Mouse (Mus musculus) right cerebral cortex, postnatal 4 days (tissue): ENCODE measurements around the gene R3hdm4.
"Not testable (repeated sequence)": the region's sequence is repeated elsewhere in the genome, so short reads cannot be mapped to it uniquely, and the experiment has no call there.

Source experiments
- DNase-seq: peaks from one replicate; pipeline ENCODE4 v3.0.0-alpha.2; 2022

R3hdm4 gene

DNA sequence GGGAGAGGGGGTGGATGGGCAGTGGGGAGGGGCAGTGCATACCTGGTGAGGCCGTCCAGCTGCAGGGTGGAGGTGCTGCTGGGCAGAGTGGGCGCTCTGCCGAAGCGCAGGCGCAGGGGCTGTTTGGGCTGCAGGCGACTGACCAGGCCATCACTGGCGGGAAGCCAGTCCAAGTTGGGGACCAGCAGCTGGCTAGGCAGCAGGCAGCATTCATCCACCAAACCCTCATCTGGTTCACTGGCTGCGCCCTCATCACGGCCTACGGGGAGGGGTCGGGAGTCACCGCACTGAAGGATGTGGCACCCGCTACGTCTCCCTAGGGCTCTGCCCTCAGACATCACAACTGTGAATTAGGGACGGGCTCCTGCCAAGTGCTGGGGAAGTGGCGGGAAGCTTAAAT, 24.7 kb downstream of the R3hdm4 start:
- DNase-seq = no peak

DNA sequence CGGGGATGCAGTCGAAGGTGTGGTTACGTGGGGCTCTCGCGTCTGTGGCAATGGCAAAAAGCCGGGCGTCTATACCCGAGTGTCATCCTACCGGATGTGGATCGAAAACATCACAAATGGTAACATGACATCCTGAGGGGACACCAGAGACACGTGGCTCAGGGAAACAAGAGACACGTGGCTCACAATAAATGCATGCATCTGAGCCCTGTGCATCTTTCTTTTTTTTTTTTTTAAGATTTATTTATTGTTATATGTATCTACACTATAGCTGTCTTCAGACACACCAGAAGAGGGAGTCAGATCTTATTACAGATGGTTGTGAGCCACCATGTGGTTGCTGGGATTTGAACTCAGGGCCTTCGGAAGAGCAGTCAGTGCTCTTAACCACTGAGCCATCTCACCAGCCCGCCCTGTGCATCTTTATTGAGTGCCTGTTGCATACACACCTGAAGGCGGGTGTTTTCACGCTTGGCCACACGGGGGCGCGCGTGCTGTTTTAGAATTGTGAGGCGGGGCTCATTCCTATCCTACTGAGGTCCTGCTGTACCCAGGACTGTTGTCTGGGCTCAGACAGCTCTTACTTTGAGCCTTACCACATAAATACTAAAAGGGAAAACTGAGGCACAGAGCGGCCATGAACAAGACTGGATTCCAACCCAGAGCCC, 28.4 kb downstream of the R3hdm4 start:
- DNase-seq = peak; percentile 84

DNA sequence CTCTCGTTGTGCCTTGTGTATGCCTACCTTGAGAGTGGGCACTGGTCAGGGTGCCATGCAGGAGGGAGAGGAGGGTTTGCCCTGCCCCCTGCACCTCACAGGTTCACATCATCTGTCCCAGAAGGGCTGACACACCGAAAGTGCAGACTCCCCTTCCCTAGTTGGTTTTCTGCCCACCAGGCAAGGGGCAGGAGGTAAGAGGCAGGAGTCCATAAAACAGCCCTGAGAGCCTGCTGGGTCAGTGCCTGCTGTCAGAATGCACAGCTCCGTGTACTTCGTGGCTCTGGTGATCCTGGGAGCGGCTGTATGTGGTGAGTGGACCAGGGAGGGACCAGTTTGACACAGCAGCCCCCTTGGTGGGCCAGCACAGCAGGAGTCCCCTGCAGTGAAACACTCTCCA, 30.3 kb downstream of the R3hdm4 start, which contains the start of gene Cfd:
Gene Cfd (plus strand): TSS at position 184 of the 400 bp plus-strand sequence.
- DNase-seq = no peak

DNA sequence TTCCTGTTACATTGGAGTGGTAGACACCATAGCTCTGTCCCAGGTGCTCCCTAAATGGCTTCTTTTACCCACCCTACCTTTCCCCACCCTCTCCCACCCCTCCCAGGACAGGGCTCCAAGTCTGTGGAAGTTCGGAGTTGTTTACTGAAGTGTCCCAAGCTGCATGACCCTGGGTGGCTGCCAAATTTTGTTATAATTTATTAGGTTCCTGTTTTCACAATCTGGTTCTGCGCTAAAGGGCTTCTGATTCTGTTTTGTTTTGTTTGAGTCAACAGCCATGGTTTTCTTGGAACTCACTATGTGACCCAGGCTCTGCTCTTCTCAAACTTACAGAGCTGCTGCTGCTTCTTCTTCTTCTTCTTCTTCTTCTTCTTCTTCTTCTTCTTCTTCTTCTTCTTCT, 31.6 kb downstream of the R3hdm4 start:
- DNase-seq = no peak

DNA sequence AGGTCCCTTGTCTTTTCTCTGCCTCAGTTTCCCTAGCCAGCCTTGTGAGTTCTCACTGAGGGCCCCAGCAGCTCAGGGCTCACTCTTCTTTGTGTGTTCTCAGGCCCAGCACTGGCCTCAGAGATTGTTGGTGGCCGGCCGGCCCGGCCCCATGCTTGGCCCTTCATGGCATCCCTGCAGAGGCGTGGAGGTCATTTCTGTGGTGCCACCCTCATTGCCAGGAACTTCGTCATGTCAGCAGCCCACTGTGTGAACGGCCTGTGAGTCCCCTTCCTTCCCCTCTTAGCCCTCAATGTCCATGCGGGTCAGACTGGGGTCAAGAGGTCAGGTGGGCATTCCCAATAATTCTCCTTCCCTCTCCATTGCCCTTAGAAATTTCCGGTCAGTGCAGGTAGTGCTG, 34.4 kb downstream of the R3hdm4 start:
- no peak for DNase-seq

DNA sequence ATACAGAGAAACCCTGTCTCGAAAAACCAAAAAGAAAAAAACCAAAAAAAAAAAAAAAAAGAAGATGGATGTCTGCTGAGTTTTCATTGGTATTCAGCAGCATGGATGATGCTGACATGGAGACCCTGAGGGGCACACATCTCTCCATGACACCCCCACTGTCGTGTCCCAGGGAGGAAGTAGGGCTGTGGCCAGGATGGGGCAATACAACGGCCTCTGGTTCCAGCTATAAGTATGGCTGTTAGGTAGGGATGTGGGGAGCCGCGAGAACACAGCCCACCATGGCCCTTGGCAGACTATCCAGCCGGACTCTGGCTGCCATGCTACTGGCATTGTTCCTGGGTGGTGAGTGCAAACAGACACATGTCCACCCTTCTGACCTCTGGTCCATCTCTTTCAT, 35.0 kb downstream of the R3hdm4 start, which contains the start of gene Elane:
Gene Elane (plus strand): TSS at position 194 of the 400 bp plus-strand sequence.
- no peak for DNase-seq

DNA sequence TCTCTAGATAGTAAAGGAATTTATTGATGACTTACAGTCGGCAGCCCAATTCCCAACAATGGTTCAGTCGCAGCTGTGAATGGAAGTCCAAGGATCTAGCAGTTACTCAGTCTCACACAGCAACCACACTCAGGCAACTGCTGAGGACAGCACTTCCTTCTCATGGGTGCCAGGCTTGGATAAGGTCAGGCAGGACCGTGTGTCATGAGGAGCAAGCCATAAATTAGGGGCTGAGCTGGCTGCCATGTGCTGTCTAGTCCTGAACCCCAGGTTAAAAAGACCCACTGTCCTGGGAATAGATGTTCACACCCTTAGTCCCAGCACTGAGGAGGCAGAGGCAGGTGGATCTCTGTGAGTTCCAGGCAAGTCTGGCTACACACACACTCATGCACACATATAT, 36.1 kb downstream of the R3hdm4 start:
- DNase-seq = not testable (repeated sequence)

DNA sequence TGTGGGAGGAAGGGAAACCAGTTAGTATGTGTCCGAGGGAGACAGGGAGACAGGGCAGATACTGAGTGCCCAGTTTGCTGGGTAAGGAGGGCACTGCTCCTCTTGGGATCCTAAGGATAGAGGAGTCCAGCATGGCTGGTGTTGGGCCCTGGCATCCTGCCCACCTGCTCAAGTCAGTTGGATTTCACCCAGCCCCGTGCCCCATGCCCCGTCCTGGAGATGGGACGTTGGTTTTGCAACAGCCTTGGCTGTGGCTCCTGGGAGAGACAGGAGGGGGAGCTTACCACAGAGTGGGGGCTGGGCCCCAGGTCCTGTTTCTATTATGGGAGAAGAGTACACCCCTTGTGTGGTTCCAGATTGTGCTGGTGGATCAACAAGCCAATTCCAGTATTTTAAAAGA, 36.6 kb downstream of the R3hdm4 start:
- peak; percentile 56 for DNase-seq

DNA sequence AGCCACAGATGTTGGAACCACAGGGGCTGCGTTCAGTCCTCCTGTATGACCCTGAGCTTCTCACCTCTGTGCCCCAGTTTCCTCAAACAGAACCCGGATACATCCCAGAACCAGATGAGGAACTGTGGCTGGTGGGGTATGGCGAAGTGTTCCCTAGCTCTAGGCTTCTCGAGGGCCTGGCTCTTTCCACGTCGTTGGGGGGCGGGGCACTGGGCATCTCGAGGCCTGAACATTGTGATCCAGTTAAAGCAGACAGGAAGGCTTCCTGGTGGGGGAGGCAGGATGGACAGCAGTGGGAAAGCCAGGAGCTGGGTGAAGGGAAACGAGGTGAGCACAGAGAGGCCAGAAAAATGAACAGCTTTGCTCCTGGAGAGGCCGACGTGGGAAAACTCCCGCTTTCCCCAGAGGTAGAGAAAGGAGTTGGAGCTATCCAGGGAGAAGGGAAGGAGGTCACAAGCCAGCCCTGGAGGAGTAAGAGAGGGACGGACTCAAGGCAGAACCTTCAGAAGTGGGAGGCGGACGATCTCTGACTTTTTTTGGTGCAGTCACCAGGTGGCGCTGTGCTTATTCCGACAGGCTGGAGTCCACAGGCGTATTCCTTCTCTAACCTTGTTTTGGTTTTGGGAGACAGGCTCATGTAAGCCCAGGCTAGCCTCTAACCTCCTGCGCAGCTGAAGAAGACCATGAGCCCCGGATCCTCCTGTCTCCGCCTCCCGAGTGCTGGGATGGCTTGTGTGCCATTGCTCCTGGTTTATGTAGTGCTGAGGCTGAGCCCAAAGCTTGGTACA, 37.5 kb downstream of the R3hdm4 start:
- peak; percentile 85 for DNase-seq

DNA sequence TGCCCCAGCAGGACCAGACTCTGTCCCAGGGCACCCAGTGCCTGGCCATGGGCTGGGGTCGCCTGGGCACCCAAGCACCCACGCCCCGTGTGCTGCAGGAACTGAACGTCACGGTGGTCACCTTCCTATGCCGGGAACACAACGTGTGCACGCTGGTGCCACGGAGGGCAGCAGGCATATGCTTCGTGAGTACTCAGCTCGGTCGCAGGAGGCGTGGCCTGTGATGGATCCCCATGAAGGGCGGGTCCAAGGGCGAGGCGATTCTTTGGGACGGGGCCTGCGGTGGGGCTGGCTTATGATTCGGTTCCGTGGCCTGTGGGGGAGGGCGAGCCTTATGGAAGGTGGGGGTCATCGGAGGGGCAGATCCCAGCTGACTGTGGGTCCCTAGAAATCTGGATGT, 39.0 kb downstream of the R3hdm4 start:
- DNase-seq = no peak

DNA sequence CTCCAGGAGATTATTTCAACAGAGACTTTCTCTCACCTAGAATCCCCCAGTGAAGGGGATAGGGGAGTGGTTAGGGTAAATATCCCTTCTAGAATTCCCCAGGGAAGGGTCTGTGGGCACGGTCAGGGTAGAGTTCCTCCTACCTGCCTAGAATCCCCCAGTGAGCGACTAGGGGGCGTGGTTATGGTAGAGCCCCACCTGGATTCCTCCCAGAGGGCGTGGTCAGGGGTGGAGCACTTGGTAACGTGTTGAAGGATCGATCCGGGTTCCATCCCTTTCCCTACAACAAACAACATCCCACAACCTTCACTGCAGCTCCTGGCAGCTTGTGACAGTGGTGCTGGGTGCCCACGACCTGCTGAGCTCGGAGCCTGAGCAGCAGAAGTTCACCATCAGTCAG, 40.3 kb downstream of the R3hdm4 start:
- no peak for DNase-seq

DNA sequence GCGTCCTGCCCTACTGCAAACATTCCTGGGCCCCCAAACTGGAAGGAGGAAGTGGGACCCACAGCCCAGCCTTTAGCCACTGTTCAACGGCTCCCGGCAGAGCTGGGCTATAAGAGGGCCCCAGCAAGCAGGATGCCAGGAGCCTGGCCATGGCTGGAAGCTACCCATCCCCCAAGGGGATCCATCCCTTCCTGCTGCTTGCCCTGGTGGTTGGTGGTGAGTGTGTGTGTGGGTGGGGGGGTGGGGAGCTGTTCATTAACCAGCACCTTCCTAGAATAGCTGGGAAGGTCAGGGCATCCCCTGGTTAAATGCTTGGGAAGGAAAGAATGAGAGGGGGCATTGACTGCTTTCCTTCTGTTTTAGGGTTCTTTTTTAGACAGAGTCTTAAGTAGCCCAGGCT, 41.5 kb downstream of the R3hdm4 start:
- DNase-seq = no peak

DNA sequence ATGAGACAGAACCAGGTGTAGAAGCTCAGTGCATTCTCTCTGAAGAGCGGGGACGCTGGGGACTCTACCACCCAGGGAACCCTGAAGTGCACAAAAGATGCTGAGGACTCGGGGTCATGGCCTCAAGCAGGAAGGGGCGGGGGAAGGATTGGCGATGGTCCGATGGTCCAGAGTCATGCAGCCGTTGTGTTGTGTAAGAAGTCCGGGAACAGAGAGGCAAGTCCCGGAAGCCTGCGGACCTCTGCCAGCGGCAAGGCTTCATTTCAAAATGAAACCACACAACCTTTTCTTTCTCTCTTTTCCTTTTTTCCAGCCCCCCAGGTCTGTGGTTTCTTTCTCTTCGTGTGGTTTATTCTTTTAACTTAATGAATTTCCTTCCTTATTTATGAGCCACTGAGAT, 43.3 kb downstream of the R3hdm4 start:
- DNase-seq = no peak

DNA sequence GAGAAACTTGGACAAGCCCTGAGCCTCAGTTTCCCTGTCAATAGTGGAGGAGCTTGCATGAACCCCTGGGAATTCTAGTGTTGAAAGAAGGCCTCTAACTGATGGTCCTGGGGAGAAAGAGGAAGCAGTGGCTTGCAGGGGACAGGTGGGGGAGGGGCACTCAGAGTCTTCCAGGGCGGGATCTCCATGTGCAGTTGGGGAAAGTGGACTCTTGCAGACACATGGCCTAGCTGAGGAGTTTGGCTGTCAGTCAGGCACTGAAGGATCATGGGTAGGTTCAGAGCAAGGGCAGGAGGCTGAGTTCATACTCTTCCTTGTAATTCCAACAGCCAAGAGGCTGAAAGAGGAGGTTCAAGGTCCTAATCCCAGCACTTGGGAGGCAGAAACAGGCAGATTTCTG, 43.8 kb downstream of the R3hdm4 start:
- DNase-seq = no peak

DNA sequence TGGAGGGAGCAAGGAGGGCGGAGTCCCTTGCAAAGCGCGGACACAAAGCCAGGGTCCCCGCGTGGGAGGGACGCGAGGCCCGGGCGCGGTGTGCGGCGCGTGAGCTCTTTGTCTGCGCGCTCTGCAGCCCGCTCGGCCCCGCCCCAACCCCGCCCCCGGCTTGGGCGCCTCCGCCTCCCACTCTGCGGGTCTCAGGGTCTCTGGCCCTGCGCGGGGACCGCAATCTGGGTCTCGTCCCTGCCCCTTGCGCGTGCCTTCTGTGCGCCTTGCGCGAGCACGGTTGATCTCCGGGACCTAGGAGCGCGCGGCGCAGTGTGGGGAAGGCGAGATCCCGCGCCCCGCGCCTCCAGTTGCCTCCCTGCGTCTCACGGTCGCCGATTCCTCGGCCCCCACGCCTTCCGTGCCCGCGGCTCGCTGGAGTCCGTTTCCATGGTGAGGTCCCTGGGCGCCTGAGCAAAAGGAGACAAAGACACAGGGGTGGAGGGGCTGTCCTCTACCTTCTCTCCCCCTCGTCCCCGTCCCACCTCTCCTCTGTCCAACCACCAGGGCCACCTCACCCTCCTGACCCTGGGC, 46.6 kb downstream of the R3hdm4 start, which contains the start of the genes Prtn3 and Plppr3:
Gene Prtn3 (plus strand): TSS at position 187 of the 573 bp plus-strand sequence.
Gene Plppr3 (minus strand): TSS at position 345 of the 573 bp plus-strand sequence.
- DNase-seq = peak; percentile 73

DNA sequence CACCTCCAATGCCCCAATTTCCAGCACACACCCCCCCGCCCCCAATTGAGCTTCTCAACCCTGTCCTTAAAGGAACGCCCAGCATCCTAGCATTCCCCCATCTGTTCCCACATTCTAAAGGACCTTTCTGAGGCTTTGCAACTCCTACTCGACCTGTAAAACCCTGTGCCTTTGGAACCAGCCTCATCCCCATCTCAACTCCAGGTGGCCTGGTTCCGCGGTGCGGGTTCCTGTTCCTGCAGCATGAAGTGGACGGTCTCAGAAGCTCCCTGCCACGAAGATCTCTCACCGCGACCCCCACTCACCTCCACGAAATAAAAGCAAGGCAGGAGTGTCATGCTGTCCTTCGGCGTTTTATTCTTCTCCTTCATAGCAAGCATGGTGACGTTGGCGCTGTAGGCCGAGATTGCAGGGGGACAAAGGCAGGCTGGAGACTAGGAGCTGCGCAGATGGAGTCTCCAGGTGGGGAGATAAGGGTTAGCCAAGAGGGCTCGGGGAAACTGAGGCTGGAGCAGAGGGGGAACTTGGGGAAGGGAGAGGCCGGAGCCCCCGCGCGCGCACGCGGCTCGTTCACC, 47.2 kb downstream of the R3hdm4 start:
- DNase-seq = no peak

DNA sequence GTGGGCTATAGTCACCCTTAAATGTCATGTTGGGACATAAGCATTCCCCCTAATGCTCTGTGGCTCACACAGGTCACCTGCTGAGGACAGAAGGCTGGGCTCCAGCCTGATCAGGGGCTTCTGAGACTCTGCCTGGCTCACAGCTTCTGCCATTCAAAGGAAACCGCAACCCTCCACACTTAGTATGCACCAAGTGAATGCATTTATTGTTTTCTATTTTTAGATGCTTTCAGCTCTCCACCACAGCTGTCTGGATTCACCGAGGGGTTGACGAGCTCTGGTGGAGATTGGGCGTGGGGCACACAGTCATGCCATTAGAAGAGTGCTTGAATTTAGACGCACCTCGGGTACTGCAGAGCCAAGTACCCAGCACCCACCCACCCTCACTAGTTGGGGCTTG, 47.7 kb downstream of the R3hdm4 start:
- DNase-seq = no peak

DNA sequence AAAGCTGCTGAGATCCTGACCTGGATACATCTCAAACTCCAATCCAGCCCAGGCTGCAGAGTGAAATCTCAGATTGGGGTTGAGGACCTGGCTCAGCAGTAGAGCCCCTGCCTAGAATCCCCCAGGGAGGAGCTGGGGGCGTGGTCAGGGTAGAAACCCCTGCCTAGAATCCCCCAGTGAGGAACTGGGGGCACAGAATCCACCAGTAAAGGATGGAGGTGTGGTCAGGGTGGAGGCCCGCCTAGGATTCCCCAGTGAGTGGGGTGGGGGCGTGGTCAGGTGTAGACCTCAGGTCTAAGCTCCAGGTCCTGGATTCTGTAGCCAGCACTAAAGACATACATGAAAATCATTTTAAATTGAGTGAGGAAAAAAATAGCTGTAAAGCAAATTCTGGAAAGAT, 48.1 kb downstream of the R3hdm4 start:
- DNase-seq = no peak

DNA sequence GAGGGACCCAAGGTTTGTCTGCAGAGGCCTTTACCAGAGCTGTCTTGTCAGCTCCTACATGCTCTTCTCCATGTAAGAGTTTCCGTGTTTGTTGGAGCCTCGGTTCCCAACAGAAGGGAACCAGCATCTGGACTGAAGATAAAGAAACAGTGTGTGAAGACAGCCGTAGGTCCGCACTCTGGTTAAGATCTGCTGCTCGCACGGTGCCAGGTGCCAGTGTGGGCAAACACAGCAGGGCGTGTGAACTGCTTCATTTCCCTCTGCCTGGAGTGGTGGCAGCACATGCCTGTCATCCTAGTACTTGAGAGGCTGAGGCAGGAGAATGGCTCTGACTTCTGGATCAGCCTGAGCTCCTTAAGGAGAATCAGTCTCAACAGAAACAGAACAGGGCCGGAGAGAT, 49.2 kb downstream of the R3hdm4 start:
- no peak for DNase-seq

DNA sequence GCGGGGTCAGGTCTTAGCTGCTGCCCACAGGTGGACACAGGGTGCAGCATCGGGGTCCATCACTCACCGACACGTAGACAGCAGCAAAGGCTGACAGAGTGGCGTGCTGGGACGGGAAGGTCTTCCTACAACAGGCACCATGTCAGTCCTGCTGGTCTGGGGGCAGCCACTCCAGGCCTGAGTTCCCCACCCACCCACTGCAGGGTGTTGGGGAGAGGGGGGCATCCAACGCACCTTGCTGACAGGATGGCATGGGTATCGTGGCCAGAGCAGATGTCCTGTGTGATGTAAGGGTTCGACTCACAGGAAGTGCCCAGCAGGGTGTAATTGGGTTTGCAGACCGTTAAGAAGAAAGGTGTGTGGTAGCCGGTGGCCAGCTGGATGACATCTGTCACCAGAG, 54.4 kb downstream of the R3hdm4 start:
- DNase-seq = no peak

DNA sequence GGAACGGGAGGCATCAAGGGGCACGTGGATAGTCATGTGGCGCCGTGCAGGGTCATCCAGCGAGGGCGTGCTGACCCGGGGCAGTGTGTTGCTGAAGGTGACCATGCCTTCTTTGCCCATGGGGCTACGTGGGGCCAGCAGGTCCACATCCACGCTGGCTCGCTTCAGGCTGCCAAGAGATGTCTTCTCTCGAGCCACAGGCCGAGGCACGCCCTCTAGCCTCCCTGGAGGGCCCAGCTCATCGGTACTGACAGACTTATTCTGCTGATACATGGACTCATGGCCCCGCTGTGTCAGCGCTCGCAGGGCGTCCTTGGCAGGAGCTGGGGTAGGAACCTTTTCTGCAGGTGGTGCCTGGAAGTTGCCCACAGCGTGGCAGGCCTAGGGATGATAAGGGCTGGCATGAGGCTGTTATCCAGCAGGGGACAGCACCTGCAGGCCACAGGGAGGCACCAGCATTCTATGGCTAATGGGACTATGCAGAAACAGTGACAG, 55.2 kb downstream of the R3hdm4 start:
- DNase-seq = no peak

DNA sequence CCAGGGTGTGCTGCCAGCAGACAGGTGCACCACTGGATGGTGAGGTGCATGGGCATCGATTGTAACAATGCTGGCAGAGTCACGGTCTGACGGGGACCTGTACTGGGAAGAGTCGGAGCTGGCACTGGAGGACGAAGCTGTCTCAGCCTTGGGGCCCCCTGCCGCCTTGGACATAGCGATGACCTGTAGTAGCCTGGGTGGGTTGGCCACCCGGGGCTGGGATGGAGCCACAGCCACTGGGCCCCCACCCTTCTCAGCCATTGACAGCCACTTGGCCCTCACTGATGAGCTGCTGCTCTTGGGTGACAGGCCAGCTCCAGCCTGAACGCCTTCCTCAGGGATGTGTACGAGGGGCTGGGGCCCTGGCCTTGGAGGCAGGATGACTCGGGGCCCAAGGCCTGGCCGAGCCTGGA, 55.8 kb downstream of the R3hdm4 start:
- peak; percentile 14 for DNase-seq
